Mouse (Mus musculus) cerebellum, postnatal 14 days (tissue): ENCODE measurements around the gene Sfta2.
A peak's percentile ranks its signal among the peaks of the same experiment; 100 is the strongest.

Experiments used
- DNase-seq, 2 experiments: peaks; one replicate each; pipeline ENCODE4 v3.0.0; 2021; ENCODE audit warnings: mixed read lengths in 2 of 2

The Sfta2 gene

DNA sequence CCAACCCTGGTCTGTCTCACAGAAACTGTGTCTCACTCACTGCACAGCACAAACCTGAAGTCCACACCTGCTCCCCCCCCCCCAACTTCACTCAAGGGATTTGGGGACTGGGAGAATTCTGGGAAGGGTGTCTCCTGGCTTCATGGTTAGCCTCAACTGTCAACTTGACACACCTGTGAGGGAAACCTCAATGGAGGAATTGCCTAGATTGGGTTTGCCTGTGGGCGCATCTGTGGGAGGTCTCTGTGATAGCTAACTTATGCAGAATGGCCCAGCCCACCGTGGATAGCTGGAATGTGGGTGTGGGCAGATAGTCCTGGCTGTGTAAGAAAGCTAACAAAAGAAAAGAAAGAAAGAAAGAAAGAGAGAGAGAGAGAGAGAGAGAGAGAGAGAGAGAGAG, at the start of gene Sfta2:
Gene Sfta2, plus strand, starts transcription at position 301 of the 400 bp plus-strand sequence.
- DNase-seq, result no peak

DNA sequence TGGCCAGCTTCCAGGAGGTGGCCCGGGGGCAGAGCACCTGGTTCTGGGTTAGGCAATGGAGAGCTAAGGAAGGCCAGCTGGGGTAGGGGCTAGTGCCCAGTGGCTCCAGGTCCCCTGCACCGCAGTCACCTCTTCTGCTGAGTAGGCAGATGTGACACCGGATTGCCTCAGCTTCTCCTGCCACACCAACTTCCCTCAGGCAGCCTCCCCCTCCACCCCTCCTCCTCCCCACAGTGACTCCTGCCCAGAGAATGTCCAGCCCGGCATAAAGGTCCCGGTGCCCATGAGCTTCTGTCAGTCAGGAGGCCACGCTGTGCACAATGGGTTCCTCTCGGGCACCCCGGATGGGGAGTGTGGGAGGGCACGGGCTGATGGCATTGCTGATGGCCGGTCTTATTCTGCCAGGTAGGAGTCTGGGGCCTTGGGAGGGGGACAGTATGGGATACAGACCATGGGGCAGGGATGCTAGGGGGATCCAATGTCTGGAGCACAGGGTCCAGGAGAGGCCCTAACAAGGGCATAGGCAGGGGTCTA, 49.4 kb upstream of the Sfta2 start, which contains the start of gene Cdsn:
Gene Cdsn, plus strand, starts transcription at position 248 of the 534 bp plus-strand sequence.
- no peak for DNase-seq

DNA sequence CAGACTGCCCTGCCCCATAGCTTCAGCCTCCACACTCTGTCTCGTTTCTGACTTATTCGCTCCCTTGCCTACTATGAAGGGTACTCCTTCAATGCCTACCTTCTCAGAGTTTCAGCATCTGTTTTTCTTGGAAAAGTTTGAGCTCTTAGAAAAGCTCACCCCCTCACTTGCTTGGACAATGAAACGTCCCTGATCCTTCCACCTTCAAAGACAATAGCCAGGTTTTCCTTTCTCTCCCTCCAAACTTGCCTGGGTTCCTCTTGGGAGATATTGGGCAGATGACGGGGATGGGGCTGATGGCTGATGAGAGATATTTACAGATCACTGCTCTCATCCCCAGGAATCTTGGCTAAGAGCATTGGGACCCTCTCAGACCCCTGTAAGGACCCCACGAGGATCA, 47.0 kb upstream of the Sfta2 start:
- no peak for DNase-seq

DNA sequence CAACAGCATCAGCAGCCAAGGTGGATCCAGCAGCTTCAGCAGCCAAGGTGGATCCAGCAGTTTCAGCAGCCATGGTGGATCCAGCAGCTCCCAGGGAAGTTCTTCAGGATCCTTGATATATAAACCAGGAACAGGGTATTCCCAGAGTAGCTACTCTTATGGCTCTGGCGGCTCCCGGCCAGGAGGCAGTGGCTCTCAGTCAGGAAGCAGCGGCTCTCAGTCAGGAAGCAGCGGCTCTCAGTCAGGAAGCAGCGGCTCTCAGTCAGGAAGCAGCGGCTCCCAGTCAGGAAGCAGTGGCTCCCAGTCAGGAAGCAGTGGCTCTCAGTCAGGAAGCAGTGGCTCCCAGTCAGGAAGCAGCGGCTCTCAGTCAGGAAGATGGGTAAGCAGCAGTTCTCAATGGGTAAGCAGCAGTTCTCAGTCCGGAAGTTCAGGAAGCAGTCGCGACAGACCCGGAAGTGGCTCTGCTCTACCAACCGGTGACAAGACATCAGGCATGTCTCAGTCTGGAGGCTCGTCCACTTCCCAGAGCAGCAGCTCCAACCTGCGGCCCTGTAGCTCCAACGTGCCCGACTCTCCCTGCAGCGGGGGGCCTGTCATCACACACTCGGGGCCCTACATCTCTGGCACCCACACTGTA, 46.5 kb upstream of the Sfta2 start:
- DNase-seq, result no peak

DNA sequence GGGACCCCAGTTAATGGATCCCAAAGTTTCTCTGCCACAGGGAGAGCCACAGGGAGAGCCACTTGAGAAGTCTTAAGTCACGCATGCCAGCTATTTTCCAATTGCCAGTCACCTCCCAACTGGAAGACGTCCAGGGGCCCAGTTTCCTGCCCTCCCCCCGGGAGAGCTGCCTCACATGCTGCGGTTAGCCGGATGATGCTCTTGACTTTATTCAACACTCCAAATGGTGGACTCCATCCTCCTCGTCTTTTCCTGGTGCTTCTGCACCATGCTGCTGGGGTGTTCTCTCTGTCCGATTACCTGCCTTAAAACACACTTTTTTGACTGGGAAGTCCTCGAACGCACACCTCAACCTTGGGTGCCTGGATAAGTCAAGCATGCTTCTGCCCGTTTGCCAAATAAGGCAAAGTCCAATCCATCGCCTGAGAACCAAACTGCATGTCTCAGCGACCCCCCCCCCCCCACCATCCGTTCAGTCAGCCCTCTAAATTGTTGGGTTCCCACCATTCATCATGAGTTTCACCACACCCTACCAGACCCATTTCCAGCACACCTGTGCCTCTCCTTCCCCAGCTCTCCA, 45.1 kb upstream of the Sfta2 start:
- DNase-seq, result no peak

DNA sequence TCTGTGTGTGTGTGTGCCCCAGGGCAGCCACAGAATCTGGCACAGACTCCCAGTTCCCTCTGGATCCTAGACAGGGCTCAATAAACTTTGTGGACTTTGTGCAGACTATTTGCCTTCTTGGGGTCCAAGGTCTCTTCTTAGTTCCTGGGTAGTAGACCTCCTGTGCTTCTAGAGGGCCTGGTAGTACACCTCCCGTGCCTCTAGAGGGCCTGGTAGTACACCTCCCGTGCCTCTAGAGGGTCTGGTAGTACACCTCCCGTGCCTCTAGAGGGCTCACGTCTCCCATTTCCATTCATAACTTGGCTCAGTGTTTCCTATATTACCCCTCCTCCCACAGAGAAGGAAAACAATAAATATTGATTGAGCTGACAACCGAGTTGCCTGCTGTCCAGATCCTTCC, 44.5 kb upstream of the Sfta2 start:
- peak; percentile 63 to 81 for DNase-seq

DNA sequence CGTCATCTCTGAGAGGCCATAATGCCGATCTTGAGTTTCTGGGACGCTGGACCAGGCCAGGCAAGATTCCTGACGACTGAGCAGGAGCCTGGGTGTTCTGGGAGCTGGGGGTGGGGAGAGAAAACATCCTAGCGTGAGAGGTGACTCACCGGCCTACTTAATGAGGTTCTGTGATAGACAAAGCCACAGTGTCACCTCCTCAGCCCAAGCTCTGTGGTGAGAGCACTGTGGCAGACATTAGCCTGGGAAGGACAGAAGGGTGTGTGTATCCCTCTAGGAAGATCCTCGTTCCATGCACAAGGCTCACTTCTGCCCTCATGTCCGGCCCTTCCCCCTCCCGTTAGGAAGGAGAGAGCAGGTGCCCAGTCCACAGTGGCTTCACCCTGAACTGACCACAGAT, 44.0 kb upstream of the Sfta2 start:
- no peak for DNase-seq

DNA sequence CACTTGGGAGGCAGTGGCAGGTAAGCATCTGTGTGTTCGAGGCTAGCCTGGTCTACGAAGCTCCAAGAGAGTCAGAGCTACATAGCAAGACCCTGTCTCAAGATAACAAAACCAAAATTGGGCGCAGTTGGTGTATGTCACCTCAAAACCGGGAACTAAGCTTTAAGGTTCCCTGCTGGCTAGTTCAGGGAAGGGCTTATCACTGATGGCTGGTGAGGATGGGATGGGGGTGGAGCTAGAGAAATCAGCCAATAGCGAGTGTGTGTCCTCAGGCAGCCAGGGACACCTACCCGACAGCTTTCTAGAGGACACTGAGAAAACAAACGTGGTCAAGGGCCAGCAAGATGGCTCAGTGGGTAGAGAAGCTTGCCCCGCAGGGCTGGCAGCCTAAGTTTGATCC, 43.1 kb upstream of the Sfta2 start:
- no peak for DNase-seq

DNA sequence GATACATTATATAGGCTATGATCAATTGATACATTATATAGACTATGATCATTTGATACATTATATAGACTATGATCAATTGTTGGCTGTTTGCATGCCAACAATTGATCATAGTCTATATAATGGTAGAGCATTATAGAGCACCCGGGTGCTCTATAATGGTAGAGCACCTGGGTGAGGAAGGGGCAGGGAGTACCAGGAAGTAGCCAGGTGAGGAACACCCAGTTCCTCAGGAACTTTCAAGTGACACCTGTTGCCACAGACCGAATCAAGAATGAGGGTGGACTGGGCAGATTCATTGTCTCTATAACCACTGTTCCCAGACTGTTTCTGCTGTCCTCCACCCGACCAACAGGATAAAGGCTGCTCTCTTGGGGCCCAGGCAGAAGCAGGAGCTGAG, 34.2 kb upstream of the Sfta2 start, which contains the start of gene 2300002M23Rik:
Gene 2300002M23Rik, plus strand, starts transcription at position 301 of the 400 bp plus-strand sequence.
- no peak for DNase-seq

DNA sequence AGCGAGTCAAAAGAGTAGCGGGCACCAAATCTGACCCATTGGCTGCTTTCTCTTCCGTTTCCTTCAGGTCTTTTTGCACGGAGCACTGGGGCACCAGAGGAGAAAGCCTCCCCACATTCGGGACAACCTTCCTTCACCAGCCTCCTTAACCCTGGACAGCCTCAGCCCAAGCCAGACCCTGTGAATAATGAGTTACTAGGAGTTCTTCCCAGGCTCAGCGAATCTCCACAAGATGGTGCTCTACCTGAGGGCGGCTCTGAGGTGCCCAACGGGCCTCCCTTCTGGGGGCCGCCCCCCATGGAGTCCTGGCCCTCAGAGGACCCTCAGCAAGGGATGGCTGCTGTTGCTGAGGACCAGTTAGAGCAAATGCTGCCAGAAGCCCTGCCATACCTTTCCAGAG, 33.6 kb upstream of the Sfta2 start:
- no peak for DNase-seq

DNA sequence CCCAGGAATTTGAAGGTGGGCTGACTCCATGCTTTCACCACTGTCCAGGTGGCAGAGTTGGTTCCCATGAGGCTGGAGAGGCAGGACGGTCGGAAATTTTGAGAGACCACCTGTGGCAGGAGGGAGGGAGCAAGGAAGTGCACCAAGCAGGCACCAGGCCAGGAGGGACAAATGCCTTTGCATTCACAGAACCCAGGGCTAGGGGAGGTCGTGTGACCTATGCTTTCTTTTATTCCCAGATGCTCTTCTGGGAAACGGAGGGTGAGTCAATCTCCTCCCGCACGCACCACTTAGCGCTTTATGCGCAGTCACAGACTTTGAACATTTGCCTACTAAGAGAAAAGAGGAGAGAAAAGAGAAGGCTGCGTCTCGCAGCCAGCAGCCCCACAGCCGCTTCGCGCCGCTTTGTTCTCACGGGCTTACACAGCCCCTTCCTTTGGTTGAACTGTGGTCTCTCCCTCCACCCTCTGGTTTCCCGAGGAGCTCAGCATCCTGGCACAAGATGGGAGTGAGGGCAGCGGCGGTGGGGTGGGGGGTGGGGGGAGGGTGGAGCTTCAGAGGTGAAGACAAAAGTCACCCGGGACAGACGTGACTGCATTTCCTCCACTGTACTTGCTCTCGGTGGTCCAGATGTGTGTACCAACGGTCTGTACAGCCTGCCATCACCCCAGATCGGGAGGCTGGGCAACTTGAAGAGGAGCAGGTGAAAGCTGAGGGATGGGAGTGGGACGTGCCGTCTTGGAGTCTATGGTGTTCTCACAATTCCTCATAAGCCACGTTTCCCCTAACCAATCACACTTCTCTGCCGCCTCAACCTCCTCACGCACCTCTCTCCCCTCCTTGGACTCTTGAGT, 32.0 kb upstream of the Sfta2 start:
- DNase-seq, result no peak

DNA sequence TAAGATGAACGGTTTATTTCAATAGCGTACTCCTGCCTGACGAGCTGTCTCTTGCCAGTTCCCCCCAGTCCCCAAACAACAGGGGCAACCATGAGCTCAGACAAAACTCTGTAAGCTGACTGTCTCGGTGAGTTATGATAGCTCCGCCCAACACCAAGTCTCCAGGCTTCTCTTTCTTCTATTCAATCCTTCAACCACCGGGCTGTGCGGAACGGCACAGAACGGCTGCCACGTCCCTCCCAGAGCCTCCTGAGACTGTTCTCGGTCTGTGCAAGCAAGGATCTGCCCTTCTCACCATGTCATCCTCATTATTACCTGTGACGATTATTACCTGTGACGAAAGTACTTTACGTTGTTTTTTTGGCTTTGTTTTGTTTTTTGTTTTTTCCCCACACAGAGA, 30.5 kb upstream of the Sfta2 start:
- no peak for DNase-seq

DNA sequence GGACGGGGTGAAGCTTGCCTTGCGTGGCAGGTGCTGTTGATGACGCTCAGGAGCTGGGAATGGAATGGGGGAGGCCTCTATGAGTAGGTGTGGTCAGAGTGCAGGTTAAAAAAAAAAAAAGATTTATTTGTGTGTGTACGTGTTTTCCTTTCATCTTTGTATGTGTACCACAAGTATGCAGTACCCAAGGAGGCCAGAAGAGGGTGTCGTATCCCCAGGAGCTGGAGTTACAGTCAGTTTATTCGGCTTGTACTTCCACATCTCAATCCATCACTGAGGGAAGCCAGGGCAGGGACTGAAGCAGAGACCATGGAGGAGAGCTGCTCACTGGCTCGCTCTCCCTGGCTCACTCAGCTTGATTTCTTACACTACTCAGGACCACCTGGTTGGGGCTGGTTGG, 29.9 kb upstream of the Sfta2 start:
- DNase-seq, result no peak

DNA sequence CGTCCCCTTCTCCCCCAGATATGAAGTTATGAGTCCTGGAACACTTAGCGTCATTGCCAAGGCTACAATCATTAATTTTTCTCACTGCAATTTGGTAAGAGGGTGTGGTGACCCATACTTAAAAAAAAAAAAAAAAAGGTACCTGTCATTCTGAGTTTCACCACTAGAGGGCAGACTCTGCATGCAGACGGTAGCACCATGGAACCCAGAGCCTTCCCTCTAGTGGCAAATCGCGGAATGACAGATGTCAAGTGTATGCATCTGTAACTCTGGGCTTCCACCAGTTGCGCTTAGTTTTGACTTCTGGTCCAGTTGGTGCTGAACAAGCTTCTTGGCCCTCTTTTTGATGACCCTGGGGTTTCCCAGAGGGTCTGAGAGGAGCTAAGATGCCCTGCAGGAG, 23.1 kb upstream of the Sfta2 start:
- peak; percentile 84 to 92 for DNase-seq

DNA sequence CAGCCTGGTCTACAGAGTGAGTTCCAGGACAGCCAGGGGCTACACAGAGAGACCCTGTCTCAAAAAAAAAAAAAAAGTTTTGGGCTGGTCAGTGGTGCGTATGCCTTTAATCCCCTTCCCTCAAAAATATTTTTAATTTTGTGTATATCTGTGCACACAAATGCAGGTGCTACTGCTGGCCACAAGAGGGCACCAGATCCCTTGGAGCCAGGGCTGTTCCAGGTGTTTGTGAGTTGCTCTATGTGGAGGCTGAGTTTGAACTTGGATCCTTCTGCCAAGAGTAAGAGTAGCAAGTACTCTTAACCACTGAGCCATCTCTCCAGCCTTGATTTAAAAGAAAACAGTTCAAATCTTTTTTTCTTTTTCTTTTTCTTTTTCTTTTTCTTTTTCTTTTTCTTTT, 18.4 kb upstream of the Sfta2 start:
- DNase-seq, result peak in 1 of 2 experiments; percentile 27

DNA sequence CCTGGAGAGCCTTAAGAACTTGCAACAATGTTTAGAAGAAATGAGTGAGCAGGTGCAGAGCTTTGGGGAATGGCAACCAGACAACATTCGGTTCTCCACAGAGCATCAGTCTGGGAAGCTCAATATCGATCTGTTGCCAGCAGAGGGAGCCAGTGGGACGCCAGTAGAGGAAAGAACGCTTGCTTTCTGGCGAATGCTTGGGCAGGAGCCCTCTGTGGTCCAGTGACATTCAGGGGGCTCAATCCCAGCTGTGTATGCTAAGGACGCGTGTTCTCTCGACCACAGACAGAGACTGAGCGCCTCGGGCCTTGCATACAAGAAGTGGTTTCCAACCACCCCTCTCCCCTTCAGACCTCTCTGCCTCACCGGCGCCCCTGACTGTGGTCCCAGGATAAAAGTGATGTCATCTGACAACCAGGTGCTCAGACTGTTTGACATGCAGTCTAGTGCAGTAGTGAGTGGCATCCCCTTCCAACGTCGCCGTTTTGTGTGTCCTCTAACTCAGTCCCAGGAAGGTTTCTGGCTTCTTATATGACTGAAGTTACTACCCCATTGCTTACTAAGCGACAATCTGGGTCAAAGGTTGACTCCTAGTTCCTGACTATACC, 16.9 kb upstream of the Sfta2 start:
- peak; percentile 90 to 95 for DNase-seq

DNA sequence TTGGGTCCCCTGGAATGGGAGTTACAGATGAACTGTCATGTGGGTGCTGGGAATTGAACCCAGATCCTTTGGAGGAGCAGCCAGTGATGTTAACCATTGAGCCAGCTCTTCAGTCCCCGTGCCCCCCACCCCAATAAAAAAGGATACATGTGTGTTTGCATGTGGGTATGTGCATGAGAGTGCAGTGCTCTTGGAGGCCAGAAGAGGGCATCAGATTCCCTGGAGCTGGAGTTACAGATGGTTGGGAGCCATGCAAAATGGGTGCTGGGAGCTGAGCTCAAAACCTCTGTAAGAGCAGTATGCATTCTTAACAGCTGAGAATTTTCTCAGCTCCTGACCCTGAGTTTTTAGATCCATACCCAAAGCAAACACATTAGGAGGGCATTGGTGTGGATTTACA, 14.1 kb upstream of the Sfta2 start:
- DNase-seq, result no peak

DNA sequence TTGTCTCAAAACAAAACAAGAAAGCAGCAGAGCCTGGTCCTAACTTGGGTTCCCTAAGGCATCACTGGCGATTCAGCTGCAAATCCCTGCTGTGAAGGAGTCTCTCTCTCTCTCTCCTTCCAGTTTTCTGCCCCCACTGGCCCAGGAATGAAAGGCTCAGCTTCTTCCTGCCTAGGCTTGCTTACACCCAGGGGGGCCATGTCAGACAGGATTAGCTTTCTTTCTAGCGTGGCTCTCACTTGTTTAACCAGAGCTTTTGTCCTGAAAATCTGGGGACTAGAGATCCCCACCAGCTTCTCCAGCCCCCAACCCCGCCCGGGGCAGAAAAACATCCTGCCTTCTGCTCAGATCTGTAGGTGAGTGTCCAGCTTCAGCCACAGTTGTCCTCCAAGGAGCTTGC, 13.0 kb upstream of the Sfta2 start:
- DNase-seq, result no peak

DNA sequence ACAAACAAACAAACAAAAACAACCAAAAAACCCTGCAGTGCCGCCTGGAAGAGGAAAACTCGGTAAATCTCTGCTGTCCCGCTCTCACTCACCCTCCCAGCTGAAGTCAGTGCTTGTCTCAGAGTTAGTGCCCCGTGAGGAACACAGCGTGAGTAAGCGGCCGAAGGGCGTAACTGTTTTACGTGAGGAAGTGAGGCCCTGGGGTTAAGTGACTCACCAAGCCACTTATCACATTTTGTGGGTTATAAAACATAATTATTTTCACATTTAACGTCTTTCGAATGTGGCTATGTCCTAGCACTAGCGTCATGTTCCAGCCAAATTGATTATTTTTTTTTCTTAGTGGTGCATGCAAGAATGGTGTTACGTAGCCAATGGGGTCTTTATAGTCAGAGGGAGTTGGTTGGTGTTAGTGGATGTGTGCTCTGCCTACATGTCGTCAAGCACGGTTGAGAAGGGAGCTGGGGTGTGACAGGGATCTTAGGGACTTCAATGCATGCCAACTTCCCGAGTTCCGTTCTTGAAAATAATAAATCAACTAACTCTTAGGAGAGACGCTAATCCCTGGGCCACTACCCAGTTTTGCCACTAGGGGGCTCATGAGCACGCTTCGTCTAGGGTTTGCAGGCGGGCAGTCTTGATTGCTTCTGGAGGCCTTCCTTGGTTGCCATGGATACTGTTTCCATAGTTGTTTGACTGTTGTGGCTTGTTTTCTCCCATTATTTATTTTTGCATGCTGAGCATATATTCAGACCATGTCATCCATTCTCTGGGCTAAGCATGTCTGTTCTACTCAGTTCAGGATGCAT, 10.7 kb upstream of the Sfta2 start:
- peak; percentile 85 to 91 for DNase-seq

DNA sequence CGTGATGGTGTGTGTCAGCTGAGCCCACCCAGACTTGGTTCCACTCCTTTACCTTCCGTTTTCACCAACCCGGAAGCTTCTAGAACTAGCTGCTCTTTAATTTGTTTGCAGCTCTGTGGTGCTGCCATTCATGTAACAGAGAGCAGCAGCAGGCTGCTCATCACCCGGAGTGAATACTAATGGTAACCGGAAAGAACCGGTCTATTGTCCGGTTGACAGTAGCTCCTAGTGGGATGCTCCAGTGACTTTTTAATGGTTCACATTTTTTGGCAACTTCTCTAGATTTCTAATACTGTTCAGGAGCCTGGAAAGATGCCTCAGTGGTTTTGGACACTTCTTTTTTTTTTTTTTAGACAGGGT, 10.2 kb upstream of the Sfta2 start:
- no peak for DNase-seq

DNA sequence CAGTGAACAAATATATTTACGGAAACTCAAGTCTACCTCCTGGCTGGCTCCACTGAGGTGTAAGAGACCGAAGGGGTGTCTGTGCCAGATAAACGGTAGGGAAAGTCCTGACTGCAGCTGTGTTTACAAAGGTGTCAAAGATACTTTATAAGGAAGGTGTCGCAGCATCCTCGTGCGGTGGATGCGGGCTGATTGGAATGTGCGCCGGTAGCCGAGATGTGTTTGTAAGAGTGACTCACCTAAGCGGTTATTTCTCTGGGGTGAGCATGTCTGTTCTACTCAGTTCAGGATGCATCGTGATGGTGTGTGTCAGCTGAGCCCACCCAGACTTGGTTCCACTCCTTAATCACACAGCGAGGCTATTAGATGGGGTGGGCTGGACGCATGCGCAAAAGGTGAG, 9.6 kb upstream of the Sfta2 start:
- no peak for DNase-seq

DNA sequence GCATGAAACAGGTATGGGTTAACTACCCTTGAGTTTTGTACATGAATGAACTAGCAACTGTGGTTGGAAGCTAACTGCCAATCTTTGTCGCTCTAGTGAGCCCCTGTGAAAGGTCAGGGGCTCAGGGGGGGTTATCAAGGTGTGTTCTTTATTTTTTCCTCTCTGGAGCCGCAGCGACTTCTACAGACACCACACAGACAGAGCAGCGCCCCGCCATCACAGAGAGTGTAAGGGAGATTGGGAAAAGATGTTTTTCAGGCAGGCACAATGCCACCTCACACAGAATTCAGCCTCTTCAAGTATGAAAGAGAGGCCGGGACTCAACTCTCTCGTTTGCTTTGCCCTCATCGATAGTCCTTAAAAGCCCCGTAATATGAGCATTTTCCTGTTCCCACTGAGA, 9.2 kb upstream of the Sfta2 start:
- no peak for DNase-seq
